Mouse (Mus musculus) right cerebral cortex, adult 18-20 months (tissue): ENCODE measurements around the gene Macrod2.
A peak's percentile ranks its signal among the peaks of the same experiment; 100 is the strongest.

Experiments used
- DNase-seq: peaks from one replicate; pipeline ENCODE4 v3.0.0; 2022; ENCODE audit warnings: mixed read lengths

Macrod2 gene

GRCm38 (mm10) chr2:140913679-140914412 is 518.7 kb downstream of the Macrod2 start:
- DNase-seq = no peak

- no peak for DNase-seq
These were observed 531.8 kb downstream of the Macrod2 start for GRCm38 (mm10) chr2:140926922-140927321.

GRCm38 (mm10) chr2:140934483-140934882 is 539.4 kb downstream of the Macrod2 start:
- no peak for DNase-seq

- DNase-seq = no peak
These were observed 554.4 kb downstream of the Macrod2 start for GRCm38 (mm10) chr2:140949461-140949860.

- DNase-seq = peak; percentile 10
These were observed 564.1 kb downstream of the Macrod2 start for GRCm38 (mm10) chr2:140959246-140959645.

GRCm38 (mm10) chr2:140970181-140970580 is 575.1 kb downstream of the Macrod2 start:
- DNase-seq = peak; percentile 8

GRCm38 (mm10) chr2:140971845-140972244 is 576.7 kb downstream of the Macrod2 start:
- peak; percentile 3 for DNase-seq

- DNase-seq = no peak
These were observed 590.7 kb downstream of the Macrod2 start for GRCm38 (mm10) chr2:140985670-140986372.

- DNase-seq = no peak
These were observed 608.7 kb downstream of the Macrod2 start for GRCm38 (mm10) chr2:141003846-141004245.

GRCm38 (mm10) chr2:141004326-141004725 is 609.2 kb downstream of the Macrod2 start:
- DNase-seq = no peak

GRCm38 (mm10) chr2:141005616-141006015 is 610.5 kb downstream of the Macrod2 start:
- no peak for DNase-seq

- DNase-seq = no peak
These were observed 612.6 kb downstream of the Macrod2 start for GRCm38 (mm10) chr2:141007725-141008124.

- DNase-seq = peak; percentile 18
These were observed 613.3 kb downstream of the Macrod2 start for GRCm38 (mm10) chr2:141008458-141008857.

- DNase-seq = no peak
These were observed 618.5 kb downstream of the Macrod2 start for GRCm38 (mm10) chr2:141013443-141014165.

- no peak for DNase-seq
These were observed 627.9 kb downstream of the Macrod2 start for GRCm38 (mm10) chr2:141022971-141023370.

GRCm38 (mm10) chr2:141023916-141024315 is 628.8 kb downstream of the Macrod2 start:
- no peak for DNase-seq

GRCm38 (mm10) chr2:141024316-141025043 is 629.4 kb downstream of the Macrod2 start:
- DNase-seq = no peak

GRCm38 (mm10) chr2:141056685-141057454 is 661.8 kb downstream of the Macrod2 start:
- no peak for DNase-seq

- DNase-seq = no peak
These were observed 662.3 kb downstream of the Macrod2 start for GRCm38 (mm10) chr2:141057455-141057833.

- no peak for DNase-seq
These were observed 679.1 kb downstream of the Macrod2 start for GRCm38 (mm10) chr2:141073981-141074855.

- no peak for DNase-seq
These were observed 683.1 kb downstream of the Macrod2 start for GRCm38 (mm10) chr2:141078221-141078620.
